Mouse (Mus musculus) kidney, postnatal 0 days (tissue): ENCODE measurements around the gene Ephx4. TPM values are rescaled to one million over a fixed set of nuclear protein-coding genes. Genes with fewer than 3 reads are reported as not detected.

Experiments
- ATAC-seq: fragments of 200-750 bp; cut with Nextera tagmentation; replicated peaks from 2 replicates; pipeline ENCODE4 v1.8.0; 2017; ENCODE audit warnings: low read depth, moderate number of reproducible peaks, moderate TSS enrichment, moderate library complexity; ENCODE audit not compliant: low FRiP score
- DNase-seq: peaks from one replicate; pipeline ENCODE4 v3.0.0-alpha.2; 2016; ENCODE audit warnings: low spot score
- H3K27ac ChIP-seq: fragments of 300-500 bp; sonication (generic); 2 replicates; pipeline ENCODE4 v1.5.1; 2014; ENCODE audit warnings: mild to moderate bottlenecking
- H3K27me3 ChIP-seq: fragments of 300-500 bp; sonication (generic); 2 replicates; pipeline ENCODE4 v1.6.1; 2014; ENCODE audit warnings: low read length, mixed read lengths; ENCODE audit not compliant: insufficient read depth
- H3K36me3 ChIP-seq: fragments of 300-500 bp; sonication (generic); 2 replicates; pipeline ENCODE4 v1.6.1; 2014; ENCODE audit warnings: low read length, mixed read lengths; ENCODE audit not compliant: insufficient read depth
- H3K4me1 ChIP-seq: fragments of 300-500 bp; sonication (generic); replicated peaks from 2 replicates; pipeline ENCODE4 v1.6.1; 2014; ENCODE audit warnings: antibody characterized with exemption, low read length, mixed read lengths; ENCODE audit not compliant: insufficient read depth
- H3K4me2 ChIP-seq: fragments of 300-500 bp; sonication (generic); 2 replicates; pipeline ENCODE4 v1.6.1; 2014; ENCODE audit warnings: mild to moderate bottlenecking, low read length, moderate library complexity, mixed read lengths
- H3K4me3 ChIP-seq: fragments of 300-500 bp; sonication (generic); replicated peaks from 2 replicates; pipeline ENCODE4 v1.5.1; 2014; ENCODE audit warnings: low read depth, low read length
- H3K9ac ChIP-seq: fragments of 300-500 bp; sonication (generic); 2 replicates; pipeline ENCODE4 v1.6.1; 2014; ENCODE audit warnings: low read depth, low read length
- H3K9me3 ChIP-seq: fragments of 300-500 bp; sonication (generic); replicated peaks from 2 replicates; pipeline ENCODE4 v1.6.1; 2016; ENCODE audit warnings: low read length, inconsistent platforms, mixed read lengths
- CTCF ChIP-seq: IDR thresholded peaks from 2 replicates; pipeline ENCODE4 v1.5.1; 2016; ENCODE audit warnings: antibody characterized with exemption, low read depth, mild to moderate bottlenecking, moderate library complexity
- WGBS: fragments of 180-500 bp; shearing (Covaris S2); extraction: QIAGEN DNeasy Blood & Tissue Kit; methylation state at CpG from one replicate; pipeline ENCODE4 v1.1.7; 2014; 5-methylcytosine and 5-hydroxymethylcytosine counted together
- polyA plus RNA-seq: library from polyadenylated mRNA; unstranded; fragments of >200 nt; fragmentation: Nextera tagmentation; extraction: Ambion mirVana; gene quantifications from 2 replicates; pipeline ENCODE4 v1.2.1, GENCODE M21; 2015

Ephx4 gene
- polyA plus RNA-seq, 1 experiment from 2014 or later, result 1.8 TPM

DNA sequence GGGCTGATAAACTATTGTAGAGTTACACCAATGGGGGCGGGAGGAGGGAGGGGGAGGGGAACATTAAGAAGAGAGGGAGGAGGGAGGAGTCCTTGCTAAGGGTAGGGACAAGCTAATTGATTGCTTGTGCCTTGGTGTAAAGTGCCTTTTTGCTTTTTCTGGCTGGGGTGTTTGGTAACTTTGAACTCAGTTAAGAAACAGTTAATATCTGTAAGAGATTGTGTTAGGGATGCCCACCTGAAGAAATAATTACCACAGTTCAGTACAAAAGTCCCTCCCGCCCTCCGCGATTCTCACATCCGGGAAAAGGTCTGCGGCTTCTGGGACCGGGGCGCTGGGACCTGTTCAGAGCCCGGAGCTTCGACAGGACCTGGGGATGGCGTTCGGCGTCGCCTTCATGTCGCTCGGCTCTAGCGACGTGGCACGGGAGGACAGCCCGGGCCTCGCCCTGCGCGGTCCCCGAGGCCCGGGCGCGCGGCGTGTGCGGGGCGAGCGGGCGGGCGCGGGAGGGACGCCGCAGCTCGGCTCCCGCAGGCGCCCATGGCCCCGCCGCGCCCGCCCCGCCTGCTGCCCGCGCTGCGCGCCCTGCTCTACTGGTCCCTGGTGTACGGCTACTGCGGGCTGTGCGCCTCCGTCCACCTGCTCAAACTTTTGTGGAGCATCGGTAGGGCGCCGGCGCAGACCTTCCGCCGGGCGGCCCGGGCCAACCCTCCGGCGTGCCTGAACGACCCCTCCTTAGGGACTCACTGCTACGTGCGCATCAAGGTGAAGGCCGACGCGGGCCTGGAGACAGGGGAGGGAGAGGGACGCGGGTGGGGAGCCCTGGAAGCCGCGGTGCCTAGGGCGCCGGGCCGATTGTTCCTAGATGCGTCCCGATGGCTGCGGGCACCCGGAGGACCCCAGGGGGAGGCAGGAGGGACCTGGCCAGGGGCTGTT is 743 bp downstream of the Ephx4 start:
- peak overlapping the region; percentile 54 for H3K4me3 ChIP-seq
- H3K27me3 ChIP-seq, result peaks cover 4% of the 10 kb centered on the region; the same call in 1 of the 2 replicates
- no peak overlapping the region for H3K27ac ChIP-seq
- ATAC-seq (peak; percentile 71), DNase-seq (peak; percentile 37)
- TF ChIP-seq CTCF, result no peak
- WGBS, result under 1% methylated on average over 78 of the region's 80 CpGs
- H3K9me3 ChIP-seq, result no peaks in the 10 kb centered on the region
- H3K36me3 ChIP-seq, result no peaks in the 10 kb centered on the region
- H3K4me1 ChIP-seq, result no peaks in the 10 kb centered on the region
- peak overlapping the region; percentile 67 for H3K9ac ChIP-seq
- H3K4me2 ChIP-seq, result peak overlapping the region; percentile 97

GRCm38 (mm10) chr5:107403947-107404684 is 1.6 kb downstream of the Ephx4 start:
- no peak for DNase-seq
- H3K9ac ChIP-seq, result peak overlapping the region; percentile 67
- no peak for TF ChIP-seq CTCF

DNA sequence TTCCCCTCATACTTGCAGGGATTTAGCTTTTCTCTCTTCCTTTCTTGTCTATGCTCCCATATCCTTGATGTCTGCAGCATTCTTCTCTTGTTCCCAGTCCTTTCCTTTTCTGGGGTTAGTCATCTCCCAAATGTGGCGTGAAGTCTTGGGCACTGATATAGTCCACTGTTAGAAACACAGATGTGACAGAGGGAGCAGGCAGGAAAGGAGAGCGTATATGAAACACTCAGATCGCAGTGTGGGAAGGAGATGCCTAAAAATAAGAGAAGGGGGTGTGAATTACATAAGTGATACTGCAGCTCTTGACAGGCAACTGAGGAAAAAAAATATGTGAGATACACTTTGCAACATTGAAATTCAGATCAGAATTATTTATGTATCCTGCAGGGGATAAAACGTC is 2.8 kb downstream of the Ephx4 start:
- no peak for ATAC-seq
- DNase-seq, result no peak
- 89% methylated on average over 4 of the region's 4 CpGs for WGBS
- Histone ChIP-seq H3K4me1 (no peaks in the 10 kb centered on the region), H3K27ac (no peak overlapping the region), H3K36me3 (no peaks in the 10 kb centered on the region), H3K4me2 (no peak overlapping the region), H3K9ac (no peak overlapping the region), H3K9me3 (no peaks in the 10 kb centered on the region), H3K27me3 (peaks cover 4% of the 10 kb centered on the region; the same call in 1 of the 2 replicates), H3K4me3 (no peak overlapping the region)
- TF ChIP-seq CTCF, result no peak

More at GRCm38 (mm10) chr5:107403947-107404684, 1.6 kb downstream of the Ephx4 start:
- Histone ChIP-seq H3K4me3 (peak overlapping the region; percentile 54), H3K27ac (no peak overlapping the region), H3K36me3 (no peaks in the 10 kb centered on the region), H3K4me2 (peak overlapping the region; percentile 97), H3K4me1 (no peaks in the 10 kb centered on the region), H3K9me3 (no peaks in the 10 kb centered on the region), H3K27me3 (peaks cover 4% of the 10 kb centered on the region; the same call in 1 of the 2 replicates)
- no peak for ATAC-seq
- 28% methylated on average over 12 of the region's 12 CpGs for WGBS

DNA sequence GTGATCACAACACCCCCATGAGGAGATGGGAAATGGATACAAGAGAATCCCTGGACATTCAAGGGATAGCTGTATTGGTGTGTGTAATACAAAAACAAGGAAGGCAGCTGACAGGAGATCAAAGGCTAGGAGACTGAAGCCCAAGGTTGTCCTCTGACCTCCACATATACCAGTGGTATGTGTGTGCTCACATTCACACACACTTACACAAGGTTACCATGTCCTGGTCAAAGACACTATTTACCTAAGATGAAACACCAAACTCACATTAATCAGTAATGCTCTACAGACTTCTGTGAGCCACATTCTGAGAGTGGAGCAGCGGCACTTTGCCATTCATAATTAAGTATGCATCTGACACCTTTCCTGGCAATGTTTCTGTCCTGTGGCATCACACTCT is 7.8 kb downstream of the Ephx4 start:
- ATAC-seq (no peak), DNase-seq (no peak)
- H3K4me1 ChIP-seq, result no peaks in the 10 kb centered on the region
- no peak overlapping the region for H3K4me3 ChIP-seq
- H3K27ac ChIP-seq, result no peak overlapping the region
- 64% methylated on average over 1 of the region's 1 CpGs for WGBS
- no peak for TF ChIP-seq CTCF
- H3K9me3 ChIP-seq, result no peaks in the 10 kb centered on the region
- H3K27me3 ChIP-seq, result no peaks in the 10 kb centered on the region
- H3K9ac ChIP-seq, result no peak overlapping the region
- H3K4me2 ChIP-seq, result no peak overlapping the region
- no peaks in the 10 kb centered on the region for H3K36me3 ChIP-seq

DNA sequence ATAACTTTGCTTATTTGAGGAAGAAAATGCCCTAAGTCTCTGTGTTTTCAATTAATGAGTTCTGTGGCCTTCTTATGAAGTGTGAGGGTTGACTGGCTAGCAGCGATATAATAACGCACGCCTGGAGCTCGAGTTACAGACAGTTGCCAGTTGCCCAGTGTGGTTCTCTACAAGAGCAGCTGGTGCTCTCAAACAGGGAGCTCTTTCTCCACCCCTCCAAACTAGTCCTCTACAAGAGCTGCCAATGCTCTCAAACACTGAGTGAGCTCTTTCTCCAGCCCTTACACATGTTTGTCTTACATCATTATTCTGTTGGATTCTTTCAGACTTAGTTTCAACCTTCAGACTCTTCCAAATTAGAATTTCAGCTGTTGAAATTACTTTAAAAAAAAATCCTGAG is 8.8 kb downstream of the Ephx4 start:
- H3K4me1 ChIP-seq, result no peaks in the 10 kb centered on the region
- no peak overlapping the region for H3K4me2 ChIP-seq
- H3K27me3 ChIP-seq, result no peaks in the 10 kb centered on the region
- H3K9me3 ChIP-seq, result no peaks in the 10 kb centered on the region
- H3K27ac ChIP-seq, result no peak overlapping the region
- DNase-seq, result peak; percentile 21
- WGBS, result 40% methylated on average over 4 of the region's 4 CpGs
- no peaks in the 10 kb centered on the region for H3K36me3 ChIP-seq
- no peak for TF ChIP-seq CTCF
- H3K9ac ChIP-seq, result no peak overlapping the region
- H3K4me3 ChIP-seq, result no peak overlapping the region
- no peak for ATAC-seq

DNA sequence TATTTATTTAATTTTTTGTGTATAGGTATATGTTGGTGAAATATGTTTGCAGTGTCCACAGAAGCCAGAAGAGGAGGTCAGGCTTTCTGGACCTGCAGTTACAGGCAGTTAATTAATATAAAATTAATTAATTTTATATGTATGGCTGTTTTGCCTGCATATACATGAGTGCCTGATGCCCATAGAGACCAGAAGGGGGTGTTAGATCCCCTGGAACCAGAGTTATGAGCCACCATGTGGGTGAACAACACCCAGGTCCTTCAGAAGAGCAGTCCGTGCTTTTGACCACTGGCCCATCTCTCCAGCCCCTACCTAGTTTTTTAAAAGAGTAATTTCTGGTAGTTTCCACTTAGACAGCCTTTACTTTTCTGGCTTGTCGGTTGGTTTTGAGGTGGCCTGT is 9.7 kb downstream of the Ephx4 start:
- ATAC-seq, result no peak
- no peak for DNase-seq
- Histone ChIP-seq H3K27me3 (no peaks in the 10 kb centered on the region), H3K4me2 (no peak overlapping the region), H3K9ac (no peak overlapping the region), H3K36me3 (no peaks in the 10 kb centered on the region), H3K27ac (no peak overlapping the region), H3K4me3 (no peak overlapping the region), H3K9me3 (no peaks in the 10 kb centered on the region), H3K4me1 (no peaks in the 10 kb centered on the region)
- no peak for TF ChIP-seq CTCF
- WGBS, result 78% methylated on average over 2 of the region's 2 CpGs
